Mouse (Mus musculus) midbrain, embryonic 12.5 days (tissue): Measurements from ENCODE around the gene Iqsec3. TPM values are rescaled to one million over a fixed set of nuclear protein-coding genes. Genes with fewer than 3 reads are reported as not detected.

ENCODE experiments used
- ATAC-seq: fragments of 200-750 bp; cut with Nextera tagmentation; 2 replicates; pipeline ENCODE4 v1.8.0; 2017; ENCODE audit warnings: low read depth, moderate TSS enrichment, moderate library complexity; ENCODE audit not compliant: low FRiP score
- H3K27ac ChIP-seq: fragments of 300-500 bp; sonication (generic); replicated peaks from 2 replicates; pipeline ENCODE4 v1.5.1; 2016; ENCODE audit warnings: mild to moderate bottlenecking
- H3K27me3 ChIP-seq: fragments of 300-500 bp; sonication (generic); 2 replicates; pipeline ENCODE4 v1.6.1; 2016; ENCODE audit warnings: mild to moderate bottlenecking
- H3K36me3 ChIP-seq: fragments of 300-500 bp; sonication (generic); 2 replicates; pipeline ENCODE4 v1.6.1; 2016
- H3K4me1 ChIP-seq: fragments of 300-500 bp; sonication (generic); 2 replicates; pipeline ENCODE4 v1.6.1; 2016
- H3K4me2 ChIP-seq: fragments of 300-500 bp; sonication (generic); replicated peaks from 2 replicates; pipeline ENCODE4 v1.6.1; 2016; ENCODE audit warnings: mild to moderate bottlenecking, moderate library complexity
- H3K4me3 ChIP-seq: fragments of 300-500 bp; sonication (generic); 2 replicates; pipeline ENCODE4 v1.5.1; 2016; ENCODE audit warnings: mild to moderate bottlenecking
- H3K9ac ChIP-seq: fragments of 300-500 bp; sonication (generic); replicated peaks from 2 replicates; pipeline ENCODE4 v1.6.1; 2016; ENCODE audit warnings: mild to moderate bottlenecking, moderate library complexity
- H3K9me3 ChIP-seq: fragments of 300-500 bp; sonication (generic); 2 replicates; pipeline ENCODE4 v1.6.1; 2016; ENCODE audit warnings: mild to moderate bottlenecking
- WGBS: fragments of 180-500 bp; shearing (Covaris S2); methylation state at CpG from one replicate; pipeline ENCODE4 v1.1.7; 2016; 5-methylcytosine and 5-hydroxymethylcytosine counted together
- microRNA-seq: library from miRNA; unstranded; fragments of <30 nt; microRNA quantifications from one replicate; pipeline ENCODE4, GENCODE M21; 2017
- polyA plus RNA-seq: library from polyadenylated mRNA; unstranded; fragments of >200 nt; fragmentation: Nextera tagmentation; extraction: Ambion mirVana; gene quantifications from 2 replicates; pipeline ENCODE4 v1.2.1, GENCODE M21; 2016

Iqsec3 gene
- polyA plus RNA-seq, 1 experiment from 2014 or later, result 3.0 TPM

DNA sequence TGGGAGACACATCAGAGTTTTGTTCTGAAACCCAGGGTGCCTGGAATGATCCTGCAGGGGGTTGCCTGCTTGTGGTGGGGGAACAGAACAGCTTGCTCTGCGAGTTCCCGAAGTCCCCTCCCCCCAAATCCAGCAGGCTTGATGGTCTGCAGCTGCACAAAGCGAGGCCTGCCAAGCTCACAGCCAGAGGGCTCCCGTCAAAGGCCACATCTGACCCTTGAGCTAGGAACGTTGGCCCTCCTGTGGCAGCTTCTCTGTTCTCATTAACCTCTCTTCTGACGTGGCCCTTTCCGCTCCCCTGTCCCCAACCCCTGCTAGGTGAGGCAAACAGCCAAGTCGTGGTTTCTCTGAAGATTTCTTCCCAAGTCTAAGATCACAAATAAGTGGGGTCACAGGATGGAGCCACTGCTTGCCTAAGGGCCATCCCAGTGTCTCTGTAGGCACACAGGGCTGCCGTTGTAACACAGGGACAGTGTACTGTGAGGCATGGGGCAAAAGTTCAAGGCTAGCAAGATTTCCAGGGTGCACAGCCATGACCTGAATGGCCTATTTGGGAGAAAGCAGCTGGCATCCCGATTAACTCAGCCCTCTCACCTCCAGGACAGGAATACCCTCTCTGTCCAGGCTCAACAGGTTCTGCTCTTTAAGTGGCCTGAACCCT, 143.5 kb downstream of the Iqsec3 start:
- Histone ChIP-seq H3K27ac (no peak overlapping the region), H3K9ac (no peak overlapping the region), H3K4me3 (no peak overlapping the region), H3K27me3 (no peaks in the 10 kb centered on the region), H3K4me2 (no peak overlapping the region), H3K9me3 (no peaks in the 10 kb centered on the region), H3K4me1 (peaks cover 6% of the 10 kb centered on the region), H3K36me3 (no peaks in the 10 kb centered on the region)
- peak; percentile 57 for ATAC-seq
- 5% methylated on average over 10 of the region's 10 CpGs for WGBS

DNA sequence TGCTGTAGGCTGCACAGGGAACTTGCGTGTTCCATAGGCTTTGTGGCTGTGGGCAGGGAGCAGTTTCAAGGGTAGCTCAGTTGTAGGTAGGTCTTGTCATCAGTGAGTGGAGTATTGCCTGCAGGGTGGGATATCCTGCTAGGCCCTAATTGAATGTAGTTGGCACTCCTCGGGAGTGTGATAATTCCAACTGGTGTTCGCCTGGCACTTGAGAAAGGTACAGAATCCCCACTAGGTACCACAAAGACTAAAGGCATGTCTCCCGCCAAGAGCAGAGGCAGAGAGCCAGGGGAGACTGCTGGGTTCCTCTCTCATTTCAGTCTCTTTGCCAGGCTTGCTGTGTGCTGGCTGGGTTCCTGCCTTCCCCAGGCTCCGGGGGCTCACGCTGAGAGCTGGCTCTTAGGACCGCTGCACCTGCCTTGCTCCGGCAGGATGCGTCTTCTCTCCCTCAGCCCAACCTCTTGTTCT, 145.0 kb downstream of the Iqsec3 start:
- H3K9me3 ChIP-seq, result no peaks in the 10 kb centered on the region
- peaks cover 6% of the 10 kb centered on the region for H3K4me1 ChIP-seq
- no peaks in the 10 kb centered on the region for H3K27me3 ChIP-seq
- no peak for ATAC-seq
- H3K27ac ChIP-seq, result no peak overlapping the region
- 52% methylated on average over 9 of the region's 9 CpGs for WGBS
- H3K9ac ChIP-seq, result no peak overlapping the region
- H3K4me3 ChIP-seq, result no peak overlapping the region
- no peaks in the 10 kb centered on the region for H3K36me3 ChIP-seq
- H3K4me2 ChIP-seq, result no peak overlapping the region

DNA sequence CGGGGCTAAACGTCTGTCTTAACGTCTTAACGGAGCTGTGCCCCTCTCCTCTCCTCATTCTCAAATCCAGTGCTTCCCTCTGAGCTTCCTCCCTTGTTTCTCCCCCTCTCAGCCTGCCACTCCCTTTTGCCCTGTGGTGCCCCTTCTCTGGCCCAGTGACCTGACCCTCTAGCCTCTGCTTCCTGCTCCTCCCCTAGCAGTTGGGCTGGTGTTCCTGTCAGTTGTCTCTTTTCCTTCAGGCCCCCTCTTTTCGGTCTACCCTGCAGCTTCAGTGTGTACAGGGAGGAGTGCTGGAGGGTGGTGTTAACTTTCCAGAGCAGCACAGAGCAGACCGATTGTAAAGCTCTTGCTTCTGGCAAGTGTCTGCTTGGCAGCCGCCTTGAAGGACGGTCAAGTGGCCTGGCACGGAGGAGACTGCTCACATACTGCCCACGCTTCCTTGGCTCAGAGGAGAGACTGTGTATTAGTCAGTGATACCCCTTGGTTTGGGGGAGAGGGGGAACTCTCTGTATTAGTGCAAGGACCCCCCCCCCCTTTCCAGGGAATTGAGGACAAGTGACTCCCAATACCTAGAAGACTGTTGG, 146.9 kb downstream of the Iqsec3 start:
- no peak for ATAC-seq
- Histone ChIP-seq H3K27me3 (no peaks in the 10 kb centered on the region), H3K27ac (no peak overlapping the region), H3K4me2 (no peak overlapping the region), H3K9me3 (no peaks in the 10 kb centered on the region), H3K4me1 (peaks cover 6% of the 10 kb centered on the region), H3K4me3 (no peak overlapping the region), H3K36me3 (no peaks in the 10 kb centered on the region), H3K9ac (no peak overlapping the region)
- 58% methylated on average over 10 of the region's 10 CpGs for WGBS

GRCm38 (mm10) chr6:121325740-121326139, 147.7 kb downstream of the Iqsec3 start:
- peaks cover 6% of the 10 kb centered on the region for H3K4me1 ChIP-seq

GRCm38 (mm10) chr6:121325298-121325697, 148.2 kb downstream of the Iqsec3 start:
- 98% methylated on average over 2 of the region's 3 CpGs for WGBS
- Histone ChIP-seq H3K9ac (no peak overlapping the region), H3K4me1 (peaks cover 6% of the 10 kb centered on the region), H3K4me3 (no peak overlapping the region), H3K4me2 (no peak overlapping the region), H3K36me3 (no peaks in the 10 kb centered on the region), H3K9me3 (no peaks in the 10 kb centered on the region), H3K27me3 (no peaks in the 10 kb centered on the region), H3K27ac (no peak overlapping the region)
- ATAC-seq, result no peak

More at GRCm38 (mm10) chr6:121325740-121326139, 147.7 kb downstream of the Iqsec3 start:
- Histone ChIP-seq H3K9me3 (no peaks in the 10 kb centered on the region), H3K27me3 (no peaks in the 10 kb centered on the region), H3K4me2 (no peak overlapping the region), H3K36me3 (no peaks in the 10 kb centered on the region), H3K4me3 (no peak overlapping the region), H3K27ac (no peak overlapping the region), H3K9ac (no peak overlapping the region)
- WGBS, result 79% methylated on average over 9 of the region's 9 CpGs
- no peak for ATAC-seq

Small RNA genes within 50 kb of the gene (microRNA-seq; reads per million reads assigned to microRNA genes)
- not detected for gene Gm24855

Other genes starting within 250 kb of the Iqsec3 start
- gene Usp18, start 227.8 kb downstream of the Iqsec3 start, polyA plus RNA-seq, result 1.9 TPM in 2 replicates
- 6.4 and 10.8 TPM in 2 replicates for gene Slc6a13, start 173.5 kb downstream of the Iqsec3 start, polyA plus RNA-seq
- gene Slc6a12, start 130.6 kb downstream of the Iqsec3 start, polyA plus RNA-seq, result 0.20 and 0.37 TPM in 2 replicates
- 8.7 and 8.9 TPM in 2 replicates for gene A2m, start 161.7 kb upstream of the Iqsec3 start, polyA plus RNA-seq